Mouse (Mus musculus) liver, embryonic 13.5 days (tissue): ENCODE data around the gene Cbll1. TPM values are rescaled to one million over a fixed set of nuclear protein-coding genes. Genes with fewer than 3 reads are reported as not detected.

Experiments
- polyA plus RNA-seq: library from polyadenylated mRNA; unstranded; fragments of >200 nt; fragmentation: Nextera tagmentation; extraction: Ambion mirVana; gene quantifications from 2 replicates; pipeline ENCODE4 v1.2.1, GENCODE M21; 2015

Gene Cbll1
- polyA plus RNA-seq, 1 experiment from 2014 or later = 4.7 TPM

Other genes starting within 250 kb of the Cbll1 start
- 3.7 and 4.3 TPM in 2 replicates for gene Lamb1, start 234.4 kb downstream of the Cbll1 start, polyA plus RNA-seq
- 94.1 and 122 TPM in 2 replicates for gene Dld, start 148.2 kb downstream of the Cbll1 start, polyA plus RNA-seq
- 0.03 and 0.07 TPM in 2 replicates for gene Slc26a3, start 108.7 kb downstream of the Cbll1 start, polyA plus RNA-seq
- not detected in 2 replicates for gene Slc26a4, start 60.4 kb upstream of the Cbll1 start, polyA plus RNA-seq
- gene Bcap29, start 135.0 kb upstream of the Cbll1 start, polyA plus RNA-seq = 41.8 and 48.2 TPM in 2 replicates
- gene Dus4l, start 155.2 kb upstream of the Cbll1 start, polyA plus RNA-seq = 3.4 and 4.6 TPM in 2 replicates
- gene Cog5, start 155.3 kb upstream of the Cbll1 start, polyA plus RNA-seq = 8.0 and 9.3 TPM in 2 replicates
- gene Gpr22, start 214.3 kb upstream of the Cbll1 start, polyA plus RNA-seq = 0.06 and 0.13 TPM in 2 replicates